Mouse (Mus musculus) heart, adult 2 months (tissue): Measurements from ENCODE around the gene Tmprss13.

Source experiments
- EP300 ChIP-seq: fragments of 200-500 bp; IDR thresholded peaks from 2 replicates; pipeline ENCODE4 v1.6.1; 2011; ENCODE audit warnings: low read depth, low read length, control low read depth; ENCODE audit not compliant: insufficient read depth
- POLR2A ChIP-seq: fragments of 200-500 bp; IDR thresholded peaks from 2 replicates; pipeline ENCODE4 v1.6.1; 2011; ENCODE audit warnings: mild to moderate bottlenecking, low read depth, low read length, control low read depth; ENCODE audit not compliant: insufficient read depth

GRCm38 (mm10) chr9:45346276-45346675, 27.4 kb downstream of the Tmprss13 start:
- no peak for TF ChIP-seq POLR2A
- no peak for TF ChIP-seq EP300
